Mouse (Mus musculus) bone marrow macrophage, adult 2 months (primary cell): ENCODE results near the gene Sumo1. TPM values are rescaled to one million over a fixed set of nuclear protein-coding genes. Genes with fewer than 3 reads are reported as not detected.

Source experiments
- H3K27ac ChIP-seq: 2 replicates; pipeline ENCODE4 v1.5.1; 2012; ENCODE audit warnings: low read depth, low read length; ENCODE audit not compliant: insufficient read depth
- H3K4me1 ChIP-seq: 2 replicates; pipeline ENCODE4 v1.6.1; 2012; ENCODE audit warnings: low read length; ENCODE audit not compliant: control insufficient read depth, insufficient read depth
- H3K4me3 ChIP-seq: 2 replicates; pipeline ENCODE4 v1.5.1; 2012; ENCODE audit warnings: mild to moderate bottlenecking, low read length, moderate library complexity; ENCODE audit not compliant: insufficient read depth
- CTCF ChIP-seq: IDR thresholded peaks from 2 replicates; pipeline ENCODE4 v1.5.1; 2012; ENCODE audit warnings: low read depth, mild to moderate bottlenecking, low read length, moderate library complexity
- POLR2A ChIP-seq: IDR thresholded peaks from 2 replicates; pipeline ENCODE4 v1.6.1; 2012; ENCODE audit warnings: mild to moderate bottlenecking, low read depth, low read length, borderline replicate concordance
- polyA plus RNA-seq: library from polyadenylated mRNA; stranded (reverse); fragments of >200 nt; gene quantifications from 2 replicates; pipeline ENCODE4 v1.2.4, GENCODE M21; 2012; ENCODE audit not compliant: missing spikeins, insufficient read depth, insufficient read length

The Sumo1 gene
- polyA plus RNA-seq, 1 experiment = 176 TPM

DNA sequence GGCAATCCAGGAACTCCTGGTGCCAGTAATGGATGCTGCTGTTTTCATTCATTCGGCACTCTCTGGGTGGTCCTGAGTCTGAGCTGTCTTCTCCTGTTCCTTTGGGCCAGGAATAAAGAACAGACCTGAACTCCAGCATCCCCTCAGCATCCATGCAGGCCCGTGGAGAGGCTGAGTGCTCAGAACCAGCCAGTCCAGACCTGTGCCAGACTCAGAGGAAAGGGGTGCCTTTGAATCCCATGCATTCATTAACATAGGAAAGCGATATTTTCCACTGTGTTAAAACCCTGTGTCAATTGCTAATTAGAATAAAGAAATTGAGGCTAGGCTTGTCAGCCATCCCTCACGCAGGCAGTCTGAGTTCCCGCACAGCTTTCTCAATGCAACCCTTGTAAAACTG, 116.9 kb downstream of the Sumo1 start:
- TF ChIP-seq CTCF (no peak), POLR2A (no peak)
- Histone ChIP-seq H3K4me3 (no peak overlapping the region), H3K4me1 (no peaks in the 10 kb centered on the region), H3K27ac (no peak overlapping the region)

- Histone ChIP-seq H3K4me1 (no peaks in the 10 kb centered on the region), H3K27ac (no peak overlapping the region), H3K4me3 (no peak overlapping the region)
- TF ChIP-seq POLR2A (no peak), CTCF (no peak)
Measured at GRCm38 (mm10) chr1:59550996-59551395, 119.6 kb downstream of the Sumo1 start.

- Histone ChIP-seq H3K27ac (no peak overlapping the region), H3K4me3 (no peak overlapping the region), H3K4me1 (no peaks in the 10 kb centered on the region)
- TF ChIP-seq POLR2A (no peak), CTCF (no peak)
Measured at GRCm38 (mm10) chr1:59550227-59550626, 120.4 kb downstream of the Sumo1 start.

DNA sequence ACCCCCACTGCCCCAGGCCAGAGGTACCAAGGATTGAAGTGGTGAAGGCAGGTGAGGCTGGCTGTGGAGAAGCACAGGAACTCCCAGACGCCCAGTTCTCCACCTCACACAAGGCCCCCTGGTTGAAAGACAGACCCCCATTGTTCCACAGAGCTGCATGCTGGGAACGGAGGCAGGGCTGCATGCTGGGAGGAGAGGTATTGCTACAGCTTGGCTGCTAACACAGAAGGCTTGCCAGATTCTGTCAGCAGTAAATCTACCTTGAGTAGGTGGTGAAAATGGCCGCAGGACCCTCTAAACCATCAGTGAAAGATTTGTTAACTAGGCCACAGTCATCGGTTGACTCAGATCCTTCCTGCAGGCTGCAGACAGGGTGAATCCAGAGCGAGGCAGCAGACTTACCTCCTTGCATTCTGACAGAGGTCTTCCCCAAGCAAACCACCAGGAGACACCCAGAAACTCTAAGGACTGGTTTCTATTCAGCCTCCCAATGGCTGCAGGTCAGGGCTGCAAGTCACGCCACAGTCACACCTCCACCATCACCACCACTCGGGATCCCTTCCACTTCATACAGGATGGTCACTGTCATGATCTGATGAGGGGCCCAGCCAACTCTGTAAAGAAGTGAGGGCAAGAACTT, 121.5 kb downstream of the Sumo1 start:
- TF ChIP-seq CTCF = no peak
- TF ChIP-seq POLR2A = no peak
- Histone ChIP-seq H3K4me3 (no peak overlapping the region), H3K27ac (no peak overlapping the region), H3K4me1 (no peaks in the 10 kb centered on the region)

DNA sequence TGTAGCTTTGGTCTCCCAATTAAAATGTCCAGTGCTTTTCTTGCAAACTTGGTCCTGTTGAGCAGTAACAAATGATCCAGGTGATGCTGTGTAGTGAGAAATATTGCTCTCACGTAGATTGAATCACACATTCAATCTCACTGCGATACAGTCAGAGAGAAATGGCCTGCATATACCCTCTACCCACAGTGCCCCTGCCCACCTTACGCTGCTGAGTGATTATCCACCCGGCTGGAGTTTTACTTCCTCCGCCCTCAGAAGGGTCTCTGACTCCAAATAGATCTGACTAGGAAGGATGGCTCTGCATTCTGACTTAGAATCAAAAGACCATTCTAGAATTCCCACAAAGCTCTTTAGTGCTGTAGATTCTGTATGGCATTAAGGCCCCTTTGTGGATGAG, 122.1 kb downstream of the Sumo1 start:
- TF ChIP-seq POLR2A (no peak), CTCF (no peak)
- Histone ChIP-seq H3K4me3 (no peak overlapping the region), H3K27ac (no peak overlapping the region), H3K4me1 (no peaks in the 10 kb centered on the region)

DNA sequence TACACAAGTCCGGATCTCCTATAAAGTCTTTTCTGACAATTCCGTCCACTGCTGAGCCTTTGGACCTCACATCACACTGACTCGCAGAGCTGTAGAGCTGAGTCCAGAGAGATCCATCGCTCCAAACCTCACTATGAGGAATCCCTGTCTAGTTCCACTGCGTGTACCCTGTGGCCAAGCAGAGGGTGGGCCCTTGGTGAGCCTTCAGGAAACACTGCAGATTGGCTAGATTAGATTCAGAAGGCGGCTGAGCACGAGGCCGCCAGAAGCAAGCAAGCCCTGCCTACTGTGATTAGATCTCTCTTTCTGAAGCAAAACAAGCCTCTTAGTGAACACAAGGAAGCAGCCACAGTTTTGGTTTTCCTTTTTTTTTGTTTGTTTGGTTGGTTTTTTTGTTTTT, 126.7 kb downstream of the Sumo1 start:
- Histone ChIP-seq H3K4me3 (no peak overlapping the region), H3K4me1 (no peaks in the 10 kb centered on the region), H3K27ac (no peak overlapping the region)
- no peak for TF ChIP-seq POLR2A
- no peak for TF ChIP-seq CTCF

- Histone ChIP-seq H3K4me1 (no peaks in the 10 kb centered on the region), H3K27ac (no peak overlapping the region), H3K4me3 (no peak overlapping the region)
- TF ChIP-seq CTCF (no peak), POLR2A (no peak)
Measured at GRCm38 (mm10) chr1:59542231-59542630, 128.4 kb downstream of the Sumo1 start.

GRCm38 (mm10) chr1:59541271-59542020, 129.2 kb downstream of the Sumo1 start:
- TF ChIP-seq CTCF = no peak
- TF ChIP-seq POLR2A = no peak
- Histone ChIP-seq H3K27ac (no peak overlapping the region), H3K4me1 (no peaks in the 10 kb centered on the region), H3K4me3 (no peak overlapping the region)

- no peak for TF ChIP-seq CTCF
- no peak for TF ChIP-seq POLR2A
- Histone ChIP-seq H3K4me1 (no peaks in the 10 kb centered on the region), H3K4me3 (no peak overlapping the region), H3K27ac (no peak overlapping the region)
Measured at GRCm38 (mm10) chr1:59540537-59541148, 130.0 kb downstream of the Sumo1 start.

DNA sequence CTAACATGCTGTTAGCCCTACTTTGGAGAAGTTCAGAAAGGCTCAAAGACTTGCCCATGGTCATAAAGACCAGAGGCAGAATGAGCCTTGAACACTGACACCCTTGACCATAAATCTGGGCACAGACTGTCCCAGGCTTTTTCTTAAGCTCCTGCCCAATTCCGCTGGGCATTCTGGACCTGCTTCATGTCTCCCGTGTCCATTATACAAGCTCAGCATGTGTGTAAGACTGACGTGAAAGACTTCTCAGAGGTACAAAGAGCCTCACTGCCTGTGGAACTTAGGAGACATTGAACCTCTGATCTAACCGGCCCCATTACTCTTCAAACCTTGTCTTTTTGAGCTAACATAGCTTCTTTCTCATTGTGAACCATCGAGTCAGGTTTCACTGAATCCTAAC, 132.3 kb downstream of the Sumo1 start:
- Histone ChIP-seq H3K4me3 (no peak overlapping the region), H3K4me1 (no peaks in the 10 kb centered on the region), H3K27ac (no peak overlapping the region)
- no peak for TF ChIP-seq CTCF
- no peak for TF ChIP-seq POLR2A

Other genes starting within 250 kb of the Sumo1 start
- 4.3 and 4.5 TPM in 2 replicates for gene Fzd7, start 188.4 kb downstream of the Sumo1 start, polyA plus RNA-seq
- not detected in 2 replicates for gene Gm973, start 154.6 kb downstream of the Sumo1 start, polyA plus RNA-seq
- 25.5 and 39.8 TPM in 2 replicates for gene Nop58, start 14.1 kb upstream of the Sumo1 start, polyA plus RNA-seq
- 20.6 and 26.0 TPM in 2 replicates for gene Bmpr2, start 92.6 kb upstream of the Sumo1 start, polyA plus RNA-seq
- gene Fam117b, start 242.2 kb upstream of the Sumo1 start, polyA plus RNA-seq = 29.2 and 31.6 TPM in 2 replicates